Mouse (Mus musculus) brown adipose tissue, adult 24 weeks (tissue): ENCODE results near the gene Ccer2. TPM values are rescaled to one million over a fixed set of nuclear protein-coding genes. Genes with fewer than 3 reads are reported as not detected.

Experiments
- H3K27ac ChIP-seq: fragments of 200-500 bp; replicated peaks from 2 replicates; pipeline ENCODE4 v1.5.1; 2012; ENCODE audit warnings: low read depth, mild to moderate bottlenecking, low read length
- H3K4me1 ChIP-seq: fragments of 200-500 bp; 2 replicates; pipeline ENCODE4 v1.6.1; 2012; ENCODE audit warnings: low read length, mixed read lengths; ENCODE audit not compliant: control insufficient read depth, insufficient read depth, insufficient read length
- H3K4me3 ChIP-seq: fragments of 200-500 bp; 2 replicates; pipeline ENCODE4 v1.5.1; 2012; ENCODE audit warnings: low read depth, mild to moderate bottlenecking, low read length, moderate library complexity; ENCODE audit not compliant: insufficient read depth
- polyA plus RNA-seq: library from polyadenylated mRNA; stranded (reverse); fragments of >200 nt; gene quantifications from 2 replicates; pipeline ENCODE4 v1.2.4, GENCODE M21; 2012; ENCODE audit not compliant: missing spikeins, insufficient read depth, insufficient read length

The Ccer2 gene
- polyA plus RNA-seq, 1 experiment, result not detected

- Histone ChIP-seq H3K4me3 (peak overlapping the region; percentile 19), H3K27ac (no peak overlapping the region), H3K4me1 (no peaks in the 10 kb centered on the region)
Measured at GRCm38 (mm10) chr7:28733211-28733610, 22.8 kb upstream of the Ccer2 start.

- H3K4me1 ChIP-seq, result no peaks in the 10 kb centered on the region
- no peak overlapping the region for H3K27ac ChIP-seq
- H3K4me3 ChIP-seq, result no peak overlapping the region
Measured at GRCm38 (mm10) chr7:28735701-28736100, 20.3 kb upstream of the Ccer2 start.

- H3K4me3 ChIP-seq, result no peak overlapping the region
- no peak overlapping the region for H3K27ac ChIP-seq
- no peaks in the 10 kb centered on the region for H3K4me1 ChIP-seq
Measured at GRCm38 (mm10) chr7:28739829-28740228, 16.1 kb upstream of the Ccer2 start.

- Histone ChIP-seq H3K27ac (peak overlapping the region; percentile 69; the same call in 1 of the 2 replicates), H3K4me1 (no peaks in the 10 kb centered on the region), H3K4me3 (peak overlapping the region; percentile 83)
Measured at GRCm38 (mm10) chr7:28740949-28741348, 15.0 kb upstream of the Ccer2 start.

- H3K4me3 ChIP-seq, result peak overlapping the region; percentile 83
- H3K4me1 ChIP-seq, result no peaks in the 10 kb centered on the region
- peak overlapping the region; percentile 69 for H3K27ac ChIP-seq
Measured at GRCm38 (mm10) chr7:28741368-28741708, 14.6 kb upstream of the Ccer2 start.

GRCm38 (mm10) chr7:28741709-28742438, 14.1 kb upstream of the Ccer2 start, which contains the start of the genes Mrps12 and Sars2:
TSS of gene Mrps12 (minus strand) at chr7:28741820.
TSS of gene Sars2 (plus strand) at chr7:28741992.
- Histone ChIP-seq H3K4me1 (no peaks in the 10 kb centered on the region), H3K27ac (peak within 1 kb of the TSS; percentile 93), H3K4me3 (peak within 1 kb of the TSS; percentile 83)

- H3K4me1 ChIP-seq, result no peaks in the 10 kb centered on the region
- no peak overlapping the region for H3K27ac ChIP-seq
- no peak overlapping the region for H3K4me3 ChIP-seq
Measured at GRCm38 (mm10) chr7:28749935-28750334, 6.0 kb upstream of the Ccer2 start.

- H3K4me3 ChIP-seq, result no peak overlapping the region
- no peak overlapping the region for H3K27ac ChIP-seq
- H3K4me1 ChIP-seq, result no peaks in the 10 kb centered on the region
Measured at GRCm38 (mm10) chr7:28758623-28759022, 2.6 kb downstream of the Ccer2 start.

- H3K4me3 ChIP-seq, result no peak overlapping the region
- H3K27ac ChIP-seq, result no peak overlapping the region
- peaks cover 6% of the 10 kb centered on the region for H3K4me1 ChIP-seq
Measured at GRCm38 (mm10) chr7:28761907-28762306, 5.9 kb downstream of the Ccer2 start.

GRCm38 (mm10) chr7:28765211-28765610, 9.2 kb downstream of the Ccer2 start:
- peak overlapping the region; percentile 93 for H3K4me3 ChIP-seq
- H3K4me1 ChIP-seq, result peaks cover 6% of the 10 kb centered on the region
- no peak overlapping the region for H3K27ac ChIP-seq

GRCm38 (mm10) chr7:28766173-28766879, 10.4 kb downstream of the Ccer2 start, which contains the start of gene Sirt2:
TSS of gene Sirt2 (plus strand) at chr7:28766735.
- Histone ChIP-seq H3K4me1 (peaks cover 6% of the 10 kb centered on the region), H3K4me3 (peak within 1 kb of the TSS; percentile 93), H3K27ac (no peak within 1 kb of the TSS)

GRCm38 (mm10) chr7:28766910-28767309, 10.9 kb downstream of the Ccer2 start:
- peak overlapping the region; percentile 69 for H3K4me3 ChIP-seq
- no peak overlapping the region for H3K27ac ChIP-seq
- H3K4me1 ChIP-seq, result peaks cover 6% of the 10 kb centered on the region

- H3K4me1 ChIP-seq, result peaks cover 6% of the 10 kb centered on the region
- no peak within 1 kb of the TSS for H3K27ac ChIP-seq
- H3K4me3 ChIP-seq, result peak within 1 kb of the TSS; percentile 93
Measured at GRCm38 (mm10) chr7:28767462-28767965, 11.5 kb downstream of the Ccer2 start, which contains the start of gene Nfkbib. TSS of gene Nfkbib (minus strand) at chr7:28767512.

GRCm38 (mm10) chr7:28769414-28769958, 13.5 kb downstream of the Ccer2 start:
- Histone ChIP-seq H3K27ac (no peak overlapping the region), H3K4me3 (no peak overlapping the region), H3K4me1 (peaks cover 6% of the 10 kb centered on the region)

- H3K4me1 ChIP-seq, result peaks cover 4% of the 10 kb centered on the region
- H3K27ac ChIP-seq, result no peak overlapping the region
- no peak overlapping the region for H3K4me3 ChIP-seq
Measured at GRCm38 (mm10) chr7:28770309-28770708, 14.3 kb downstream of the Ccer2 start.
